Comparison of ENCODE assay signal across 22 mouse cellular contexts in the genomic region with DNA sequence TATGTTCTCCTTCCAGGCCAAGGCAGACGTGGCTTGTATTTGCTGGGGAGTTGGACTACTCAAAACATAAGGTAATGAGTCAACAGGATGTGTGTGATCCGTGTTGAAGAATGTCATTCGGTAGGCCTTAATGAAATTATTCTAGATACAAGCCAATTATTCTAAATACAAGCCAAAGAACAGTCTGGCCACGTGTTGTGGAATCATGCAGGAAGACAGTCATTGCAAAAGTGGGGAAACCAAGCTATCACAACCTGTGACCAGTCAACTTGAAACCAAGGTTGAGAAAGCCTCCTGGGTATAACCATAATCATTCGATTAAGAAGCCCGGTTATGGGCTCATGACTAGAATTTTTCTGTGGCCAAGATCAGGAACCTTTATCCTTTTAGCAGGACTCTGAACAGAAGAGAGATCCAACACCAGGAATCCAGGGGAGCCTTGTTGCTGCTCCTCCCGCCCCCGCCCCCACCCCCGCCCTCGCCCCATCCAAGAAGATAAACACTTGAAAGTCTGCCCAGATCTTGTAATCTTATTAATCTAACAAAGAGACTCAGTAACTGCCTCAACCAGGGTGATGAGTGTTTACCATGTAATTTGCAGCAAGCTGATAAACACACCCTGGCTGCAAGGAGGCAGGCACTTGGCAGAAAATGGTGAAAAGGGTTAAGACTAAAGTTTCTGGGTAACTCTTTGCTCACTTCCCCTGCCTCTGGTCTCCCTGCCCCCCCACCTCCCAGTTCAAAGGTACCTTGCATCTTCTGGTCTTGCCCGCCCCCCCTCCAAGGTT. TPM values are rescaled to one million over a fixed set of nuclear protein-coding genes. Genes with fewer than 3 reads are reported as not detected.
DNase-seq lines count a peak whose midpoint lies in the region; ATAC-seq and TF ChIP-seq lines count a peak whose summit lies in the region.
"Had no signal": no experiment of that assay in that cellular context is flagged by ENCODE, and none has a peak within 500 bp of the region (broad histone marks: within the 10 kb centered on the region; RNA-seq: fewer than 3 reads in every experiment).

No protein-coding gene starts in this region.

- H3K9me3 ChIP-seq in liver, embryonic 13.5 days (replicated peaks) = no peaks in the 10 kb centered on the region
- H3K9me3 ChIP-seq in intestine, embryonic 15.5 days = no peaks in the 10 kb centered on the region
- H3K9me3 ChIP-seq: embryonic facial prominence, embryonic 15.5 days; hindbrain, embryonic 13.5 days; limb, embryonic 15.5 days had no signal

- peak overlapping the region; percentile 17; the same call in 1 of the 2 replicates for H3K4me2 ChIP-seq in liver, embryonic 13.5 days
- no peak overlapping the region for H3K4me2 ChIP-seq in intestine, embryonic 15.5 days (replicated peaks)
- H3K4me2 ChIP-seq: embryonic facial prominence, embryonic 15.5 days; heart, embryonic 11.5 days; hindbrain, embryonic 13.5 days; limb, embryonic 15.5 days had no signal

- peak overlapping the region; percentile 69; the same call in 1 of the 2 replicates for H3K27ac ChIP-seq in liver, embryonic 13.5 days
- H3K27ac ChIP-seq in left cerebral cortex, adult 2 months = no peak overlapping the region
- H3K27ac ChIP-seq in intestine, embryonic 15.5 days = no peak overlapping the region
- H3K27ac ChIP-seq: embryonic facial prominence, embryonic 15.5 days; hindbrain, embryonic 13.5 days; limb, embryonic 15.5 days had no signal

- H3K27me3 ChIP-seq in liver, embryonic 13.5 days = 0 out of 2 replicates have a peak, but pooled peaks cover under 1% of the 10 kb centered on the region
- no peaks in the 10 kb centered on the region for H3K27me3 ChIP-seq in intestine, embryonic 15.5 days (replicated peaks)
- H3K27me3 ChIP-seq: embryonic facial prominence, embryonic 15.5 days; limb, embryonic 15.5 days had no signal

- H3K4me1 ChIP-seq in liver, embryonic 13.5 days (replicated peaks) = peaks cover 29% of the 10 kb centered on the region
- H3K4me1 ChIP-seq in intestine, embryonic 15.5 days (replicated peaks) = no peaks in the 10 kb centered on the region
- H3K4me1 ChIP-seq: limb, embryonic 15.5 days had no signal

- 42% methylated on average over 11 of the region's 11 CpGs for WGBS in liver, embryonic 13.5 days (ENCODE audit: insufficient replicate concordance)
- WGBS in intestine, embryonic 15.5 days = 54% methylated on average over 11 of the region's 11 CpGs

- peak; percentile 80 for ATAC-seq in liver, embryonic 13.5 days (ENCODE audit: low read depth)
- peak; percentile 87 for ATAC-seq in megakaryocyte-erythroid progenitor cell, adult 5-6 weeks (replicated peaks; ENCODE audit: low FRiP score, low TSS enrichment, poor library complexity, severe bottlenecking)
- no peak for ATAC-seq in intestine, embryonic 15.5 days
- ATAC-seq: CD4-positive, CD25-positive, alpha-beta regulatory T cell, adult 4 months; forebrain, embryonic 16.5 days; intestine, postnatal 0 days had no signal

- H3K9ac ChIP-seq in liver, embryonic 13.5 days = no peak overlapping the region
- no peak overlapping the region for H3K9ac ChIP-seq in intestine, embryonic 15.5 days
- H3K9ac ChIP-seq: embryonic facial prominence, embryonic 15.5 days; hindbrain, embryonic 13.5 days; limb, embryonic 15.5 days had no signal

- no peak for TF ChIP-seq CTCF in left cerebral cortex, adult 2 months (IDR thresholded peaks at IDR 0.05)

- H3K4me3 ChIP-seq in liver, embryonic 13.5 days (replicated peaks) = no peak overlapping the region
- H3K4me3 ChIP-seq in left cerebral cortex, adult 2 months = no peak overlapping the region
- no peak overlapping the region for H3K4me3 ChIP-seq in intestine, embryonic 15.5 days (replicated peaks)
- H3K4me3 ChIP-seq: embryonic facial prominence, embryonic 15.5 days; hindbrain, embryonic 13.5 days; limb, embryonic 15.5 days had no signal

- peak; percentile 14 for DNase-seq in MEL-GATA-1-ER (ENCODE audit: extremely low read depth, low read depth)
- DNase-seq in c-Kit-positive CD71-positive TER-119-positive erythroid progenitor cells, embryonic 14.5 days (ENCODE audit: low spot score) = peak; percentile 18
- no peak for DNase-seq in liver, embryonic 13.5 days
- no peak for DNase-seq in left cerebral cortex, adult 2 months (ENCODE audit: extremely low spot score in 1 of 2, low spot score in 2 of 2)
- DNase-seq in spleen, postnatal 36 days (ENCODE audit: low spot score in 2 of 2) = no peak
- DNase-seq: adrenal gland, adult 8-10 months; cerebellum, adult 11 months; cerebellum, postnatal 14 days; gastrocnemius, postnatal 36 days; heart, postnatal 10 days; lung, postnatal 10 days had no signal

- H3K36me3 ChIP-seq in liver, embryonic 13.5 days = no peaks in the 10 kb centered on the region
- H3K36me3 ChIP-seq in intestine, embryonic 15.5 days = no peaks in the 10 kb centered on the region
- H3K36me3 ChIP-seq: embryonic facial prominence, embryonic 15.5 days; hindbrain, embryonic 13.5 days; limb, embryonic 15.5 days had no signal

- intact Hi-C loops in left cerebral cortex, adult 2 months (cut with DNase I) = no loop called here

RNA-seq across cellular contexts. Expression of gene Dmrtb1, which starts 36.2 kb away (rescaled TPM):
- not detected in 2 replicates for polyA plus RNA-seq in liver, embryonic 13.5 days (2015; fragmentation: Nextera tagmentation; extraction: Ambion mirVana)
- total RNA-seq in megakaryocyte-erythroid progenitor cell, adult 5-6 weeks (2014; fragmentation: Nextera tagmentation) = not detected in 2 replicates
- not detected in 2 replicates for total RNA-seq in megakaryocyte-erythroid progenitor cell, adult 5-6 weeks (2017)
- total RNA-seq in left cerebral cortex, adult 2 months (2021) = under 1 TPM; 0.27 to 0.44 TPM
- not detected in 2 replicates for polyA plus RNA-seq in intestine, embryonic 15.5 days (2015; fragmentation: Nextera tagmentation; extraction: Ambion mirVana)
- total RNA-seq: adrenal gland, adult 8-10 months; gastrocnemius, postnatal 36 days; heart, postnatal 10 days had no signal
- polyA plus RNA-seq: CD4-positive, CD25-positive, alpha-beta regulatory T cell, adult 4 months; heart, embryonic 11.5 days; intestine, postnatal 0 days; kidney, embryonic 16.5 days; stomach, embryonic 16.5 days had no signal

Comparison
In these comparisons a context has a peak if more than half of its experiments do, and no peak if none do; other contexts are left out.
1. DNase-seq: peak in MEL-GATA-1-ER (single experiment) and c-Kit-positive CD71-positive TER-119-positive erythroid progenitor cells, embryonic 14.5 days (single experiment); none in liver, embryonic 13.5 days (single experiment), left cerebral cortex, adult 2 months (0 of 2) and spleen, postnatal 36 days (0 of 2).